Mouse (Mus musculus): ENCODE results near the gene Ncbp3. TPM values are rescaled to one million over a fixed set of nuclear protein-coding genes. Genes with fewer than 3 reads are reported as not detected.

Gene Ncbp3
- total RNA-seq (2021): 1 to 10 TPM; 2.3 to 2.4 TPM
- long read RNA-seq, experiment 1, full-length matches to known transcripts: 5 of 6 reads
- long read RNA-seq, experiment 1, partial matches to known transcripts: 0 of 6 reads
- long read RNA-seq, experiment 1, other reads (novel, unspliced or antisense): 1 of 6 reads
- long read RNA-seq, experiment 2, full-length matches to known transcripts: 4 of 6 reads
- long read RNA-seq, experiment 2, partial matches to known transcripts: 0 of 6 reads
- long read RNA-seq, experiment 2, other reads (novel, unspliced or antisense): 2 of 6 reads

- DNase-seq (ENCODE audit: low spot score): peak; percentile 96
Measured at GRCm38 (mm10) chr11:73047542-73047996, at the start of gene Ncbp3. Gene Ncbp3, plus strand, starts transcription at chr11:73047783.

- no peak for DNase-seq (ENCODE audit: low spot score)
Measured at GRCm38 (mm10) chr11:72998771-72999170, 48.8 kb upstream of the Ncbp3 start, which contains the start of gene P2rx1. Gene P2rx1, plus strand, starts transcription at chr11:72999103.

GRCm38 (mm10) chr11:73001029-73001428 is 46.6 kb upstream of the Ncbp3 start:
- DNase-seq (ENCODE audit: low spot score): peak; percentile 67

GRCm38 (mm10) chr11:73006377-73006776 is 41.2 kb upstream of the Ncbp3 start:
- DNase-seq (ENCODE audit: low spot score): peak; percentile 59

GRCm38 (mm10) chr11:73007113-73007512 is 40.5 kb upstream of the Ncbp3 start:
- no peak for DNase-seq (ENCODE audit: low spot score)

- DNase-seq (ENCODE audit: low spot score): peak; percentile 66
Measured at GRCm38 (mm10) chr11:73007698-73008481, 39.7 kb upstream of the Ncbp3 start.

GRCm38 (mm10) chr11:73008826-73009225 is 38.8 kb upstream of the Ncbp3 start:
- DNase-seq (ENCODE audit: low spot score): no peak

GRCm38 (mm10) chr11:73009531-73010274 is 37.9 kb upstream of the Ncbp3 start:
- DNase-seq (ENCODE audit: low spot score): no peak

GRCm38 (mm10) chr11:73013981-73014380 is 33.6 kb upstream of the Ncbp3 start:
- DNase-seq (ENCODE audit: low spot score): peak; percentile 29

- no peak for DNase-seq (ENCODE audit: low spot score)
Measured at GRCm38 (mm10) chr11:73014831-73015344, 32.7 kb upstream of the Ncbp3 start.

GRCm38 (mm10) chr11:73015391-73016102 is 32.0 kb upstream of the Ncbp3 start:
- DNase-seq (ENCODE audit: low spot score): peak; percentile 71

- DNase-seq (ENCODE audit: low spot score): no peak
Measured at GRCm38 (mm10) chr11:73016103-73016420, 31.5 kb upstream of the Ncbp3 start.

- peak; percentile 93 for DNase-seq (ENCODE audit: low spot score)
Measured at GRCm38 (mm10) chr11:73018471-73019146, 29.0 kb upstream of the Ncbp3 start, which contains the start of gene Camkk1. Gene Camkk1, plus strand, starts transcription at chr11:73019008.

- no peak for DNase-seq (ENCODE audit: low spot score)
Measured at GRCm38 (mm10) chr11:73019147-73019795, 28.3 kb upstream of the Ncbp3 start.

- no peak for DNase-seq (ENCODE audit: low spot score)
Measured at GRCm38 (mm10) chr11:73020953-73021800, 26.4 kb upstream of the Ncbp3 start.

- DNase-seq (ENCODE audit: low spot score): peak; percentile 85
Measured at GRCm38 (mm10) chr11:73023099-73023498, 24.5 kb upstream of the Ncbp3 start.

GRCm38 (mm10) chr11:73023827-73024226 is 23.8 kb upstream of the Ncbp3 start:
- no peak for DNase-seq (ENCODE audit: low spot score)

- peak; percentile 30 for DNase-seq (ENCODE audit: low spot score)
Measured at GRCm38 (mm10) chr11:73024236-73024904, 23.2 kb upstream of the Ncbp3 start.
